Mouse (Mus musculus) gastrocnemius, postnatal 25 days (tissue): ENCODE data around the gene Slc39a12. TPM values are rescaled to one million over a fixed set of nuclear protein-coding genes. Genes with fewer than 3 reads are reported as not detected.

Experiments
- DNase-seq: peaks from one replicate; pipeline ENCODE4 v3.0.0; 2022
- long read RNA-seq, 2 experiments: library from polyadenylated mRNA; stranded (forward); transcript quantifications; one replicate each; pipeline ENCODE4 v2.0.0; 2021
- total RNA-seq, 2 experiments: library from RNA; stranded (reverse); gene quantifications; 1 replicate in 1 of 2; 2 replicates in 1 of 2; pipeline ENCODE4 v1.2.3; 2021

Slc39a12 gene
- under 1 TPM; 0.72 to 0.82 TPM for total RNA-seq
- long read RNA-seq, experiment 1, partial matches to known transcripts, result 0 of 1 reads
- long read RNA-seq, experiment 1, other reads (novel, unspliced or antisense), result 1 of 1 reads
- long read RNA-seq, experiment 2, result 0 reads

GRCm38 (mm10) chr2:14388162-14388561 lies at the start of gene Slc39a12:
TSS of gene Slc39a12 (plus strand) at chr2:14388316.
- DNase-seq, result no peak

GRCm38 (mm10) chr2:14341652-14342308 lies 46.3 kb upstream of the Slc39a12 start:
- DNase-seq, result peak; percentile 86

- no peak for DNase-seq
These were observed 45.7 kb upstream of the Slc39a12 start for GRCm38 (mm10) chr2:14342309-14342839.

DNA sequence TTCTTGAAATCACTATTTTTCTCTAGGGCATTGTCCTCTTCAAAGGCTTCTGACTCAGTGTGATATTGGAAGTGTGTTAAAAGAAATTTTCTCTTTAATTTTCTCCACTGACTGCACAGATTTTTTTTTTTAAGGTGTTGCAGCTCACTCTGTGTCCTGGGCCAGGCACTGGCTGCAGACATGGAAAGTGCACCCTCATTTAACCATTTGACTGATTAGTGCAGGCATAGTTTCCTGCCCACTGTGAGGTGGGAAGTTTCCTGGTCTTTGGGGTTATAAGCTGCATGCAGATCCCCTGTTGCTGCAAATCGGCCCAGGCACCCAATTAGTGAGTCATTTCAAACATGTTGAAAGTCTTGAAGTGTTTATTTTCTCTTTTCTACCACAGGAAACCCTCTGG lies 740 bp downstream of the Slc39a12 start:
- no peak for DNase-seq

GRCm38 (mm10) chr2:14390900-14391299 lies 2.8 kb downstream of the Slc39a12 start:
- DNase-seq, result no peak

- no peak for DNase-seq
These were observed 14.9 kb downstream of the Slc39a12 start for GRCm38 (mm10) chr2:14403000-14403399.

DNA sequence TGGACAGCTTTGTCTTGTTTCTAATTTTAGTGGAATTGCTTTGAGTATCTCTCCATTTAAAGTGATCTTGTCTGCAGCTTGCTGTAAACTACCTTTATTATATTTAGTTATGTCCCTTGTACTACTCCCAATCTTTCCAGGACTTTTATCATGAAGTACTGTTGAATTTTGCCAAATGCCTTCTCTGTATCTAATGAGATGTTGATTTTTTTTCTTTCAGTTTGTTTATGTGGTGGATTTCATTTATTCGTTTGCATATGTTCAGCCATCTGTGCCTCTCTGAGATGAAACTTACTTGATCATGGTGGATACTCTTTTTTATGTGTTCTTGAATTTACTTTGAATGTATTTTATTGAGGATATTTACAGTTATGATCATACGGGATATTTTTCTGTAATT lies 40.9 kb downstream of the Slc39a12 start:
- no peak for DNase-seq

GRCm38 (mm10) chr2:14447322-14447721 lies 59.2 kb downstream of the Slc39a12 start:
- no peak for DNase-seq

GRCm38 (mm10) chr2:14450866-14451265 lies 62.8 kb downstream of the Slc39a12 start:
- DNase-seq, result no peak

- no peak for DNase-seq
These were observed 67.0 kb downstream of the Slc39a12 start for GRCm38 (mm10) chr2:14454946-14455631.

GRCm38 (mm10) chr2:14464438-14464837 lies 76.3 kb downstream of the Slc39a12 start:
- no peak for DNase-seq

GRCm38 (mm10) chr2:14494132-14494531 lies 106.0 kb downstream of the Slc39a12 start:
- no peak for DNase-seq

GRCm38 (mm10) chr2:14496150-14496549 lies 108.0 kb downstream of the Slc39a12 start:
- DNase-seq, result no peak

GRCm38 (mm10) chr2:14502482-14502881 lies 114.4 kb downstream of the Slc39a12 start:
- no peak for DNase-seq

DNA sequence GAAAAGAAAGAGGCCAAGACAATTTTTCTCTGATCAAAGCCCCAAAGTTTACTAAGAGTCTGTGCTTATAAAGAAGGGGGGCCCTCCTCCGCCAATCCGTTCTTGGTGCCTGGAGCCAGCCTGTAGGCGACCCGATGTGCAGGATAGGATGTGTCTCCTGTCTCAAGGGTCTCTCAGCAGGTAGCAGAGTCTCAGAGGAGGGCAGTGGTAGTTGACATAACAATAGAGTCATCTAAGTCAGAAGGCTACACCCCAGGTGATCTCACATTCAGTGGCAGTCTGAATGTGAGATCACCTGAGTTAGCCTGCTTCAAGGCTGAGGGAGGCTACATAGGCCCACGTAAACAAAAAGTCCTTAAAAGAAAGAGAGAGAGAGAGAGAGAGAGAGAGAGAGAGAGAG lies 130.1 kb downstream of the Slc39a12 start:
- DNase-seq, result no peak

DNA sequence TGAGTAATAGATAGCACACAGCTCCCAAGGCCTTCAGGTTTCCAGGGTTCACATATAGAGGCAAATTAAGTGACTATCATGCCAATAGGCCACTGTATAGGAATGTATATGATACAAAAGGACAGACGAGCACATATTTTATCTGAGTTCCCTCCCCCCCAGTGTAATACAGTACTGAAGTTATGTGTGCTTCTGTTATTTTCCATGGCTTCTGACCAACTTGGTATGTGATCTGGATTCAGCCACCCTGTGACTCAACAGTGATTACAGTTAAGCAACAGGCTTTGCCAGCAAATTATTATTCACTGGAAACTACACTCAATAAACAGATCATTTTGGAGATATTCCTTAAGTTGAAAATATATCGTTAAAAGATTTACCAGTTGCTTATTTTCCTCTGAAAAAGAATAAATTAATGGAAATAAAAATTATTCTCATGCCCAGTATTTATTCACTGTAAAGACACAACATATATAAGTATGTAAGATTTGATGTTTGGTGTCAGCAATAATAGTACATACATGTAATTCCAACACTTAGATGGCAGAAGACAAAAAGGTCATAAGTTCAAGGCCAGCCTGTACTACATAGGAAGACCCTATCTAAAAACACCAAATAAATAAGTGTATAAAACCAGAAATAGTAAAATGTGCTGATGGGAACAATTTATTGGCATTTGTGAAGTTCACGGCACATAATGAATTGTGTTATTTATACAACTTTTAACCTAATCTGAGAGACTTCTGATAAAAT lies 146.4 kb downstream of the Slc39a12 start:
- DNase-seq, result no peak

GRCm38 (mm10) chr2:14535246-14535671 lies 147.1 kb downstream of the Slc39a12 start:
- DNase-seq, result no peak

- no peak for DNase-seq
These were observed 149.7 kb downstream of the Slc39a12 start for GRCm38 (mm10) chr2:14537781-14538180.

- DNase-seq, result no peak
These were observed 155.2 kb downstream of the Slc39a12 start for GRCm38 (mm10) chr2:14543355-14543754.

DNA sequence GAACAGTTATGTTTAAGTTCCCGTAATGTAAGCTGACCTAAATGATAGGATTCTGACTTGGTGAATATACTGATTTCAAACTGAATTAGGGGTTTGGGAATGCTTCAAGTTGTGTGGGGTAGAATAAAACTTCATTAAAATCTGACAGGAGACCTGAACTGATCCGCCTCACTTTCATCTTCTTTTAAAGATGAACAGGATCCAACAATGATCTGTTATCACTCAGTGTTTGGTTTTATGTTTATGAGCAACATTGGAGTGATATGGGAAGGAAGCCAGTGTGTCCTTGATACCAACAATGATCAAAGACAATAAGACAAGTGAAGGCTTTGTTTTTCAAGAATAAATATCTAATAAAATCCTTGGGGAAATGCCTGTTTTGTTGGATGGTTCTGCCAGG lies 155.7 kb downstream of the Slc39a12 start:
- DNase-seq, result no peak
